Mouse (Mus musculus): ENCODE measurements at regions not wholly inside any gene's neighbourhood (a gene's known extent, or its start where the extent isn't known, plus 50 kb on each side); places are given as distances from the start of the nearest gene placed in this dataset.
"Not testable (repeated sequence)": the region's sequence is repeated elsewhere in the genome, so short reads cannot be mapped to it uniquely, and the experiment has no call there.

GRCm38 (mm10) chr13:111309848-111310692 lies 55.3 kb downstream of the Actbl2 start:
- H3K9ac ChIP-seq: no peak overlapping the region
- no peaks in the 10 kb centered on the region for H3K27me3 ChIP-seq
- no peak overlapping the region for H3K4me3 ChIP-seq
- H3K4me1 ChIP-seq: no peaks in the 10 kb centered on the region
- no peak overlapping the region for H3K4me2 ChIP-seq (replicated peaks)
- no peaks in the 10 kb centered on the region for H3K9me3 ChIP-seq
- WGBS: 78% methylated on average over 14 of the region's 14 CpGs
- ATAC-seq (ENCODE audit: low FRiP score, low read depth): no peak
- no peak overlapping the region for H3K27ac ChIP-seq
- no peaks in the 10 kb centered on the region for H3K36me3 ChIP-seq

- Histone ChIP-seq H3K36me3 (no peaks in the 10 kb centered on the region), H3K9me3 (no peaks in the 10 kb centered on the region), H3K4me1 (no peaks in the 10 kb centered on the region), H3K4me3 (no peak overlapping the region), H3K27ac (no peak overlapping the region), H3K9ac (no peak overlapping the region), H3K4me2 (replicated peaks) (no peak overlapping the region), H3K27me3 (no peaks in the 10 kb centered on the region)
- WGBS: 92% methylated on average over 1 of the region's 1 CpGs
- no peak for ATAC-seq (ENCODE audit: low FRiP score, low read depth)
Measured at GRCm38 (mm10) chr13:111310693-111311045, 55.9 kb downstream of the Actbl2 start.

- H3K4me3 ChIP-seq; H3K9me3 ChIP-seq; H3K4me1 ChIP-seq; H3K27me3 ChIP-seq; ATAC-seq (ENCODE audit: low FRiP score, low read depth); H3K9ac ChIP-seq; H3K4me2 ChIP-seq (replicated peaks); H3K27ac ChIP-seq; H3K36me3 ChIP-seq: not testable (repeated sequence)
- 89% methylated on average over 3 of the region's 3 CpGs for WGBS
Measured at GRCm38 (mm10) chr13:111313506-111313905, 58.7 kb downstream of the Actbl2 start.

- H3K4me3 ChIP-seq; H3K4me2 ChIP-seq (replicated peaks); H3K9ac ChIP-seq; H3K27me3 ChIP-seq; H3K9me3 ChIP-seq; H3K4me1 ChIP-seq; H3K36me3 ChIP-seq; H3K27ac ChIP-seq; ATAC-seq (ENCODE audit: low FRiP score, low read depth): not testable (repeated sequence)
- 87% methylated on average over 2 of the region's 2 CpGs for WGBS
Measured at GRCm38 (mm10) chr13:111317876-111318275, 63.1 kb downstream of the Actbl2 start.

- no peak overlapping the region for H3K9ac ChIP-seq
- H3K4me3 ChIP-seq: no peak overlapping the region
- 67% methylated on average over 8 of the region's 8 CpGs for WGBS
- ATAC-seq (ENCODE audit: low FRiP score, low read depth): no peak
- no peak overlapping the region for H3K4me2 ChIP-seq (replicated peaks)
- H3K27me3 ChIP-seq: no peaks in the 10 kb centered on the region
- H3K27ac ChIP-seq: no peak overlapping the region
- no peaks in the 10 kb centered on the region for H3K4me1 ChIP-seq
- no peaks in the 10 kb centered on the region for H3K36me3 ChIP-seq
- H3K9me3 ChIP-seq: no peaks in the 10 kb centered on the region
Measured at GRCm38 (mm10) chr13:111323206-111323605, 68.4 kb downstream of the Actbl2 start.

GRCm38 (mm10) chr13:111326096-111326665 lies 71.4 kb downstream of the Actbl2 start:
- WGBS: 69% methylated on average over 16 of the region's 16 CpGs
- Histone ChIP-seq H3K27me3 (no peaks in the 10 kb centered on the region), H3K9ac (no peak overlapping the region), H3K36me3 (no peaks in the 10 kb centered on the region), H3K27ac (peak overlapping the region; percentile 4; the same call in 1 of the 2 replicates), H3K4me2 (replicated peaks) (no peak overlapping the region), H3K4me1 (no peaks in the 10 kb centered on the region), H3K4me3 (no peak overlapping the region), H3K9me3 (no peaks in the 10 kb centered on the region)
- no peak for ATAC-seq (ENCODE audit: low FRiP score, low read depth)

GRCm38 (mm10) chr13:111333035-111333434 lies 78.2 kb downstream of the Actbl2 start:
- H3K4me3 ChIP-seq: no peak overlapping the region

GRCm38 (mm10) chr13:111333851-111334250 lies 79.0 kb downstream of the Actbl2 start:
- H3K4me3 ChIP-seq: no peak overlapping the region
- WGBS: 85% methylated on average over 4 of the region's 4 CpGs
- no peak overlapping the region for H3K9ac ChIP-seq
- H3K4me1 ChIP-seq: peaks cover 12% of the 10 kb centered on the region
- H3K27ac ChIP-seq: no peak overlapping the region
- H3K4me2 ChIP-seq (replicated peaks): no peak overlapping the region
- no peaks in the 10 kb centered on the region for H3K27me3 ChIP-seq
- no peaks in the 10 kb centered on the region for H3K36me3 ChIP-seq
- ATAC-seq (ENCODE audit: low FRiP score, low read depth): no peak
- no peaks in the 10 kb centered on the region; the same call in 1 of the 2 replicates for H3K9me3 ChIP-seq

More at GRCm38 (mm10) chr13:111333035-111333434, 78.2 kb downstream of the Actbl2 start:
- Histone ChIP-seq H3K27me3 (no peaks in the 10 kb centered on the region), H3K4me1 (peaks cover 12% of the 10 kb centered on the region), H3K9ac (no peak overlapping the region), H3K4me2 (replicated peaks) (no peak overlapping the region), H3K36me3 (no peaks in the 10 kb centered on the region), H3K27ac (no peak overlapping the region), H3K9me3 (no peaks in the 10 kb centered on the region; the same call in 1 of the 2 replicates)
- 60% methylated on average over 3 of the region's 3 CpGs for WGBS
- peak; percentile 19; the same call in 1 of the 2 replicates for ATAC-seq (ENCODE audit: low FRiP score, low read depth)

GRCm38 (mm10) chr13:111334258-111335052 lies 79.6 kb downstream of the Actbl2 start:
- Histone ChIP-seq H3K36me3 (no peaks in the 10 kb centered on the region), H3K27me3 (no peaks in the 10 kb centered on the region), H3K27ac (0 out of 2 replicates have a peak overlapping the region, but pooled peaks have one; percentile 15), H3K4me1 (peaks cover 12% of the 10 kb centered on the region), H3K4me3 (no peak overlapping the region), H3K9me3 (no peaks in the 10 kb centered on the region; the same call in 1 of the 2 replicates), H3K4me2 (replicated peaks) (no peak overlapping the region), H3K9ac (no peak overlapping the region)
- 55% methylated on average over 22 of the region's 22 CpGs for WGBS
- no peak for ATAC-seq (ENCODE audit: low FRiP score, low read depth)

- no peak for ATAC-seq (ENCODE audit: low FRiP score, low read depth)
- Histone ChIP-seq H3K27me3 (no peaks in the 10 kb centered on the region), H3K4me3 (no peak overlapping the region), H3K36me3 (no peaks in the 10 kb centered on the region), H3K4me1 (no peaks in the 10 kb centered on the region), H3K9me3 (no peaks in the 10 kb centered on the region), H3K9ac (no peak overlapping the region), H3K27ac (no peak overlapping the region), H3K4me2 (replicated peaks) (no peak overlapping the region)
- WGBS: 80% methylated on average over 10 of the region's 10 CpGs
Measured at GRCm38 (mm10) chr13:111344981-111345380, 90.2 kb downstream of the Actbl2 start.

- ATAC-seq (ENCODE audit: low FRiP score, low read depth): no peak
- Histone ChIP-seq H3K4me3 (no peak overlapping the region), H3K36me3 (no peaks in the 10 kb centered on the region), H3K4me1 (no peaks in the 10 kb centered on the region), H3K27me3 (no peaks in the 10 kb centered on the region), H3K9me3 (no peaks in the 10 kb centered on the region), H3K27ac (no peak overlapping the region), H3K4me2 (replicated peaks) (no peak overlapping the region), H3K9ac (no peak overlapping the region)
- 73% methylated on average over 15 of the region's 15 CpGs for WGBS
Measured at GRCm38 (mm10) chr13:111345486-111346440, 91.0 kb downstream of the Actbl2 start.

Measured in limb, embryonic 13.5 days (tissue).